Mouse (Mus musculus) A20 (cell line): ENCODE results near the gene Ncan.

Experiments used
- DNase-seq: peaks from one replicate; pipeline ENCODE4 v3.0.0-alpha.2; 2011; ENCODE audit warnings: low read depth, low spot score

The Ncan gene

GRCm38 (mm10) chr8:70129309-70129952 is 8.8 kb upstream of the Ncan start:
- no peak for DNase-seq

GRCm38 (mm10) chr8:70128435-70128834 is 7.8 kb upstream of the Ncan start:
- DNase-seq: no peak

GRCm38 (mm10) chr8:70124992-70125391 is 4.3 kb upstream of the Ncan start:
- no peak for DNase-seq

GRCm38 (mm10) chr8:70122863-70123262 is 2.2 kb upstream of the Ncan start:
- peak; percentile 49 for DNase-seq

- DNase-seq: peak; percentile 19
Measured at GRCm38 (mm10) chr8:70118726-70119700, 1.7 kb downstream of the Ncan start.

- peak; percentile 68 for DNase-seq
Measured at GRCm38 (mm10) chr8:70117611-70118010, 3.1 kb downstream of the Ncan start.

GRCm38 (mm10) chr8:70114892-70115291 is 5.8 kb downstream of the Ncan start:
- DNase-seq: no peak

GRCm38 (mm10) chr8:70114488-70114887 is 6.2 kb downstream of the Ncan start:
- DNase-seq: no peak

GRCm38 (mm10) chr8:70112401-70113016 is 8.2 kb downstream of the Ncan start:
- no peak for DNase-seq

- no peak for DNase-seq
Measured at GRCm38 (mm10) chr8:70111192-70111795, 9.4 kb downstream of the Ncan start.

GRCm38 (mm10) chr8:70110451-70110850 is 10.2 kb downstream of the Ncan start:
- DNase-seq: peak; percentile 88

GRCm38 (mm10) chr8:70104922-70105321 is 15.8 kb downstream of the Ncan start:
- DNase-seq: no peak

GRCm38 (mm10) chr8:70104506-70104905 is 16.2 kb downstream of the Ncan start:
- DNase-seq: peak; percentile 78

GRCm38 (mm10) chr8:70100241-70100640 is 20.4 kb downstream of the Ncan start:
- no peak for DNase-seq

- DNase-seq: no peak
Measured at GRCm38 (mm10) chr8:70099276-70099675, 21.4 kb downstream of the Ncan start.

- no peak for DNase-seq
Measured at GRCm38 (mm10) chr8:70092786-70093185, 27.9 kb downstream of the Ncan start.

GRCm38 (mm10) chr8:70089296-70089960 is 31.2 kb downstream of the Ncan start:
- DNase-seq: no peak

GRCm38 (mm10) chr8:70087836-70088650 is 32.6 kb downstream of the Ncan start:
- DNase-seq: no peak

- no peak for DNase-seq
Measured at GRCm38 (mm10) chr8:70087237-70087636, 33.4 kb downstream of the Ncan start.

GRCm38 (mm10) chr8:70086151-70086550 is 34.5 kb downstream of the Ncan start:
- DNase-seq: no peak
